Mouse (Mus musculus): ENCODE data around the gene Mecom. TPM values are rescaled to one million over a fixed set of nuclear protein-coding genes. Genes with fewer than 3 reads are reported as not detected.

Gene Mecom
- polyA plus RNA-seq, 1 experiment from 2014 or later: 13.7 TPM

DNA sequence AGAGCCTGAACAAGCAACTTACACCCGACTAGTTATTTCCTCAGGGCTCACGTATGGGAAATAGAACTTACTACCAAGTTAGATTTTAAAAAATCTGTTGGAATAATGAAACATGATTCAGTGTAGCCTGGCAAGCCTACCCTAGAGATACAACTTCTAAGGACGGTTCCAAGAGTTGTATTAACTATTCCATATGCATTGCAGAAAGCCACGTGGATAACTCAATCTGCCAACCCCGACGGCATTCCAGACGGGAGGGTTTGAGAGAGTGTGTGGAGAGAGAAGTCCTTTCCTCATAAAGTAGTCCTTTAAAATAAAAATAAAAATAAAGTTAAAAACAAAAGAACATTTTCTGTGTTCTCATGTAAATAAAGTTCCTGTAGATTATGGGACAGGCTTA lies 393.4 kb downstream of the Mecom start:
- Histone ChIP-seq H3K9me3 (ENCODE audit: control insufficient read depth, low read length) (no peaks in the 10 kb centered on the region), H3K4me1 (replicated peaks; ENCODE audit: control insufficient read depth, insufficient read depth, low read length) (0 out of 2 replicates have a peak, but pooled peaks cover 5% of the 10 kb centered on the region), H3K9ac (no peak overlapping the region), H3K27me3 (ENCODE audit: control insufficient read depth, insufficient read depth, low read length) (no peaks in the 10 kb centered on the region), H3K4me2 (replicated peaks) (no peak overlapping the region), H3K4me3 (replicated peaks; ENCODE audit: low read length) (no peak overlapping the region), H3K27ac (no peak overlapping the region), H3K36me3 (replicated peaks; ENCODE audit: control insufficient read depth, insufficient read depth) (no peaks in the 10 kb centered on the region)
- 73% methylated on average over 7 of the region's 7 CpGs for WGBS
- ATAC-seq (ENCODE audit: low FRiP score) (no peak), DNase-seq (ENCODE audit: low spot score) (no peak)

DNA sequence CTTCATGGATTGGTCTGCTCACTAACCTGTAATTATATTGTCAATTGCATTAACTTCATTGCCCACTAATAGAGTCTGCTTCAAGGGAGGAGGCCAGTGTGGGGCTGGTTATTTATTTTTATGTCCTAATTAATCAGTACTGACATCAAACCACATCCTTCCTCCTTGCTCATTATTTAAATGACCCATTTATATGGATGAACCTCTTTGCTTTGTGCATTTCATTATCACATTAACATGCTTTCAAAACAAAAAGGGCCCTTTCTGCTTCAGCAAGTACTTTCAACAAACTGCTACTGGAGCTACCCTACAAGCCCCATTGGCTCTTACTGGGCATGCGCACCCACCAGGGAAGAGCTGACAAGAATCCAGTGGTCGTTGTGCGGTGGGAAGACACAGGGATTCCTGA lies 393.9 kb downstream of the Mecom start:
- Histone ChIP-seq H3K36me3 (replicated peaks; ENCODE audit: control insufficient read depth, insufficient read depth) (no peaks in the 10 kb centered on the region), H3K4me3 (replicated peaks; ENCODE audit: low read length) (no peak overlapping the region), H3K27me3 (ENCODE audit: control insufficient read depth, insufficient read depth, low read length) (no peaks in the 10 kb centered on the region), H3K9ac (no peak overlapping the region), H3K27ac (no peak overlapping the region), H3K4me2 (replicated peaks) (no peak overlapping the region), H3K4me1 (replicated peaks; ENCODE audit: control insufficient read depth, insufficient read depth, low read length) (0 out of 2 replicates have a peak, but pooled peaks cover 5% of the 10 kb centered on the region), H3K9me3 (ENCODE audit: control insufficient read depth, low read length) (no peaks in the 10 kb centered on the region)
- peak; percentile 79; the same call in 1 of the 2 replicates for ATAC-seq (ENCODE audit: low FRiP score)
- WGBS: 28% methylated on average over 3 of the region's 3 CpGs
- no peak for DNase-seq (ENCODE audit: low spot score)

- Histone ChIP-seq H3K36me3 (replicated peaks; ENCODE audit: control insufficient read depth, insufficient read depth) (no peaks in the 10 kb centered on the region), H3K4me3 (replicated peaks; ENCODE audit: low read length) (no peak overlapping the region), H3K4me1 (replicated peaks; ENCODE audit: control insufficient read depth, insufficient read depth, low read length) (0 out of 2 replicates have a peak, but pooled peaks cover 5% of the 10 kb centered on the region), H3K4me2 (replicated peaks) (no peak overlapping the region), H3K9me3 (ENCODE audit: control insufficient read depth, low read length) (no peaks in the 10 kb centered on the region), H3K9ac (no peak overlapping the region), H3K27me3 (ENCODE audit: control insufficient read depth, insufficient read depth, low read length) (no peaks in the 10 kb centered on the region), H3K27ac (no peak overlapping the region)
- ATAC-seq (ENCODE audit: low FRiP score): no peak
- DNase-seq (ENCODE audit: low spot score): no peak
- 94% methylated on average over 4 of the region's 4 CpGs for WGBS
Observed at GRCm38 (mm10) chr3:30150071-30150470, 397.7 kb downstream of the Mecom start.

- Histone ChIP-seq H3K27me3 (ENCODE audit: control insufficient read depth, insufficient read depth, low read length) (no peaks in the 10 kb centered on the region), H3K4me2 (replicated peaks) (no peak overlapping the region), H3K9me3 (ENCODE audit: control insufficient read depth, low read length) (no peaks in the 10 kb centered on the region), H3K4me3 (replicated peaks; ENCODE audit: low read length) (no peak overlapping the region), H3K27ac (no peak overlapping the region), H3K36me3 (replicated peaks; ENCODE audit: control insufficient read depth, insufficient read depth) (no peaks in the 10 kb centered on the region), H3K9ac (no peak overlapping the region), H3K4me1 (replicated peaks; ENCODE audit: control insufficient read depth, insufficient read depth, low read length) (no peaks in the 10 kb centered on the region)
- 89% methylated on average over 8 of the region's 8 CpGs for WGBS
- ATAC-seq (ENCODE audit: low FRiP score) (no peak), DNase-seq (ENCODE audit: low spot score) (no peak)
Observed at GRCm38 (mm10) chr3:30148378-30149079, 399.3 kb downstream of the Mecom start.

GRCm38 (mm10) chr3:30145051-30145450 lies 402.8 kb downstream of the Mecom start:
- Histone ChIP-seq H3K27ac (no peak overlapping the region), H3K4me1 (replicated peaks; ENCODE audit: control insufficient read depth, insufficient read depth, low read length) (no peaks in the 10 kb centered on the region), H3K4me3 (replicated peaks; ENCODE audit: low read length) (no peak overlapping the region), H3K4me2 (replicated peaks) (no peak overlapping the region), H3K9me3 (ENCODE audit: control insufficient read depth, low read length) (no peaks in the 10 kb centered on the region), H3K36me3 (replicated peaks; ENCODE audit: control insufficient read depth, insufficient read depth) (no peaks in the 10 kb centered on the region), H3K9ac (no peak overlapping the region), H3K27me3 (ENCODE audit: control insufficient read depth, insufficient read depth, low read length) (no peaks in the 10 kb centered on the region)
- ATAC-seq (ENCODE audit: low FRiP score): no peak
- no peak for DNase-seq (ENCODE audit: low spot score)
- 92% methylated on average over 5 of the region's 5 CpGs for WGBS

GRCm38 (mm10) chr3:30143961-30144411 lies 403.8 kb downstream of the Mecom start:
- no peaks in the 10 kb centered on the region for H3K27me3 ChIP-seq (ENCODE audit: control insufficient read depth, insufficient read depth, low read length)
- H3K9me3 ChIP-seq (ENCODE audit: control insufficient read depth, low read length): no peaks in the 10 kb centered on the region
- ATAC-seq (ENCODE audit: low FRiP score): peak; percentile 21; the same call in 1 of the 2 replicates
- H3K4me3 ChIP-seq (replicated peaks; ENCODE audit: low read length): no peak overlapping the region
- H3K4me1 ChIP-seq (replicated peaks; ENCODE audit: control insufficient read depth, insufficient read depth, low read length): no peaks in the 10 kb centered on the region
- no peaks in the 10 kb centered on the region for H3K36me3 ChIP-seq (replicated peaks; ENCODE audit: control insufficient read depth, insufficient read depth)
- no peak overlapping the region for H3K9ac ChIP-seq
- H3K27ac ChIP-seq: no peak overlapping the region
- H3K4me2 ChIP-seq (replicated peaks): no peak overlapping the region
- 26% methylated on average over 11 of the region's 11 CpGs for WGBS
- no peak for DNase-seq (ENCODE audit: low spot score)

GRCm38 (mm10) chr3:30143440-30143839 lies 404.4 kb downstream of the Mecom start:
- H3K4me2 ChIP-seq (replicated peaks): no peak overlapping the region
- DNase-seq (ENCODE audit: low spot score) (no peak), ATAC-seq (ENCODE audit: low FRiP score) (no peak)
- H3K9me3 ChIP-seq (ENCODE audit: control insufficient read depth, low read length): no peaks in the 10 kb centered on the region
- no peaks in the 10 kb centered on the region for H3K27me3 ChIP-seq (ENCODE audit: control insufficient read depth, insufficient read depth, low read length)
- no peaks in the 10 kb centered on the region for H3K36me3 ChIP-seq (replicated peaks; ENCODE audit: control insufficient read depth, insufficient read depth)
- 85% methylated on average over 2 of the region's 2 CpGs for WGBS
- no peak overlapping the region for H3K27ac ChIP-seq
- H3K9ac ChIP-seq: no peak overlapping the region
- no peaks in the 10 kb centered on the region for H3K4me1 ChIP-seq (replicated peaks; ENCODE audit: control insufficient read depth, insufficient read depth, low read length)
- H3K4me3 ChIP-seq (replicated peaks; ENCODE audit: low read length): no peak overlapping the region

DNA sequence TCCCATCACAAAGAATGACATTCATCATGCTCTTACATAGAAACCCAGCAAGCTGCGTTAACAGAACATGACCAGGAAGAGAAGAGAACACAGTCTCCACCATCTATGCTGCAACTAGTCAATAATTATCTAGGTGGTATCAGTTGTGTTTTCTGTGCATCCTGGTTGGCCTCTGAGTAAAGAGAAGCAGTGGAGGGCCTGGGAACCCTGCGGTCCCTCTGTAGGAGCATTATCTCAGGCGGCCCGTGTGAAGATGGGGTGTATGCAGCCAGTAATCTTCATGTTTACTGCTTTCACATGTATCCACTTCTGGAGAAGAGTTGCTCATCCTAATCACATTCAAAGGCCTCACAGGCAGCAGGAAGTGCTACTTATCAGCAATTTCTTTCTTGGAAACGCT lies 407.5 kb downstream of the Mecom start:
- ATAC-seq (ENCODE audit: low FRiP score): no peak

GRCm38 (mm10) chr3:30139678-30140077 lies 408.1 kb downstream of the Mecom start:
- no peak overlapping the region for H3K4me2 ChIP-seq (replicated peaks)
- no peak overlapping the region for H3K27ac ChIP-seq
- ATAC-seq (ENCODE audit: low FRiP score) (no peak), DNase-seq (ENCODE audit: low spot score) (no peak)
- H3K4me1 ChIP-seq (replicated peaks; ENCODE audit: control insufficient read depth, insufficient read depth, low read length): no peaks in the 10 kb centered on the region
- H3K9ac ChIP-seq: no peak overlapping the region
- no peak overlapping the region for H3K4me3 ChIP-seq (replicated peaks; ENCODE audit: low read length)
- H3K27me3 ChIP-seq (ENCODE audit: control insufficient read depth, insufficient read depth, low read length): no peaks in the 10 kb centered on the region
- no peaks in the 10 kb centered on the region for H3K9me3 ChIP-seq (ENCODE audit: control insufficient read depth, low read length)
- no peaks in the 10 kb centered on the region for H3K36me3 ChIP-seq (replicated peaks; ENCODE audit: control insufficient read depth, insufficient read depth)
- 66% methylated on average over 4 of the region's 4 CpGs for WGBS

More for the DNA sequence above, 407.5 kb downstream of the Mecom start:
- DNase-seq (ENCODE audit: low spot score): no peak
- Histone ChIP-seq H3K9ac (no peak overlapping the region), H3K27me3 (ENCODE audit: control insufficient read depth, insufficient read depth, low read length) (no peaks in the 10 kb centered on the region), H3K4me3 (replicated peaks; ENCODE audit: low read length) (no peak overlapping the region), H3K9me3 (ENCODE audit: control insufficient read depth, low read length) (no peaks in the 10 kb centered on the region), H3K27ac (no peak overlapping the region), H3K36me3 (replicated peaks; ENCODE audit: control insufficient read depth, insufficient read depth) (no peaks in the 10 kb centered on the region), H3K4me1 (replicated peaks; ENCODE audit: control insufficient read depth, insufficient read depth, low read length) (no peaks in the 10 kb centered on the region), H3K4me2 (replicated peaks) (no peak overlapping the region)
- WGBS: 82% methylated on average over 5 of the region's 5 CpGs

Measured in hindbrain, embryonic 14.5 days (tissue).